Mouse (Mus musculus) forebrain, embryonic 12.5 days (tissue): ENCODE data around the gene Gm19345. TPM values are rescaled to one million over a fixed set of nuclear protein-coding genes. Genes with fewer than 3 reads are reported as not detected.

Experiments used
- ATAC-seq: fragments of 200-750 bp; cut with Nextera tagmentation; 2 replicates; pipeline ENCODE4 v1.8.0; 2017; ENCODE audit warnings: moderate TSS enrichment; ENCODE audit not compliant: low FRiP score
- H3K27ac ChIP-seq: fragments of 300-500 bp; sonication (generic); 2 replicates; pipeline ENCODE4 v1.5.1; 2016; ENCODE audit warnings: mild to moderate bottlenecking
- H3K27me3 ChIP-seq: fragments of 300-500 bp; sonication (generic); 2 replicates; pipeline ENCODE4 v1.6.1; 2016; ENCODE audit warnings: mild to moderate bottlenecking
- H3K36me3 ChIP-seq: fragments of 300-500 bp; sonication (generic); replicated peaks from 2 replicates; pipeline ENCODE4 v1.6.1; 2016; ENCODE audit warnings: mild to moderate bottlenecking
- H3K4me1 ChIP-seq: fragments of 300-500 bp; sonication (generic); 2 replicates; pipeline ENCODE4 v1.6.1; 2016
- H3K4me2 ChIP-seq: fragments of 300-500 bp; sonication (generic); 2 replicates; pipeline ENCODE4 v1.6.1; 2016; ENCODE audit warnings: mild to moderate bottlenecking, moderate library complexity
- H3K4me3 ChIP-seq: fragments of 300-500 bp; sonication (generic); replicated peaks from 2 replicates; pipeline ENCODE4 v1.5.1; 2016; ENCODE audit warnings: mild to moderate bottlenecking
- H3K9ac ChIP-seq: fragments of 300-500 bp; sonication (generic); 2 replicates; pipeline ENCODE4 v1.6.1; 2016; ENCODE audit warnings: mild to moderate bottlenecking
- H3K9me3 ChIP-seq: fragments of 300-500 bp; sonication (generic); 2 replicates; pipeline ENCODE4 v1.6.1; 2016
- WGBS: fragments of 180-500 bp; shearing (Covaris S2); methylation state at CpG from one replicate; pipeline ENCODE4 v1.1.7; 2016; 5-methylcytosine and 5-hydroxymethylcytosine counted together
- polyA plus RNA-seq: library from polyadenylated mRNA; unstranded; fragments of >200 nt; fragmentation: Nextera tagmentation; extraction: Ambion mirVana; gene quantifications from 2 replicates; pipeline ENCODE4 v1.2.1, GENCODE M21; 2016

Gene Gm19345
- polyA plus RNA-seq, 1 experiment from 2014 or later, result 0.65 TPM

DNA sequence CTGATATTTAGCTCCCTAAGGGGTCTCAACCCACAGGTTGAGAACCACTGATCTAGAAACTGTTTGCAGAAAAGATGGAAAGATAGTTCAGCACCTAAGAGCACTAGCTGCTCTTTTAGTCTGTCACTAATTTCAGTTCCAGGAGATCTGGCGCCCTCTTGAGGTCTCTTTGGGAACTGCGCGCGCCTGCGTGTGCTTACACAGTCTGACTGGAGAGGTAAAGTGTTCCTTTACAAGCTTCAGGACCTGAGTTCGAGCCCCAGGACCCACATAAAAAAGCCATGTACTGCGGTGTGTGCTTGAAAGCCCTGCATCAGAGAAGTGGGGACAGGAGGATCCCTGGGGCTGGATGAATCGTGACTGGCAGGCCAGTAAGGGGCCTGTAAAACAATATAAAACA lies 38.1 kb downstream of the Gm19345 start:
- 52% methylated on average over 8 of the region's 8 CpGs for WGBS
- Histone ChIP-seq H3K9me3 (0 out of 2 replicates have a peak, but pooled peaks cover 4% of the 10 kb centered on the region), H3K4me2 (no peak overlapping the region), H3K36me3 (no peaks in the 10 kb centered on the region), H3K4me1 (no peaks in the 10 kb centered on the region), H3K27ac (no peak overlapping the region), H3K4me3 (no peak overlapping the region), H3K9ac (no peak overlapping the region), H3K27me3 (no peaks in the 10 kb centered on the region)
- no peak for ATAC-seq

Other genes starting within 250 kb of the Gm19345 start
- 66.3 and 67.6 TPM in 2 replicates for gene Clasrp, start 247.5 kb upstream of the Gm19345 start, polyA plus RNA-seq
- 3.3 and 3.6 TPM in 2 replicates for gene Relb, start 222.6 kb upstream of the Gm19345 start, polyA plus RNA-seq
- 85.6 and 87.6 TPM in 2 replicates for gene Clptm1, start 187.0 kb upstream of the Gm19345 start, polyA plus RNA-seq
- gene Apoc2, start 174.1 kb upstream of the Gm19345 start, polyA plus RNA-seq, result not detected in 2 replicates
- not detected in 2 replicates for gene Gm44805, start 170.6 kb upstream of the Gm19345 start, polyA plus RNA-seq
- not detected in 2 replicates for gene Apoc4, start 170.5 kb upstream of the Gm19345 start, polyA plus RNA-seq
- 0.73 and 1.2 TPM in 2 replicates for gene Apoc1, start 159.3 kb upstream of the Gm19345 start, polyA plus RNA-seq
- 115 and 128 TPM in 2 replicates for gene Apoe, start 152.8 kb upstream of the Gm19345 start, polyA plus RNA-seq
- 136 and 149 TPM in 2 replicates for gene Tomm40, start 136.6 kb upstream of the Gm19345 start, polyA plus RNA-seq
- 45.9 and 47.3 TPM in 2 replicates for gene Nectin2, start 101.5 kb upstream of the Gm19345 start, polyA plus RNA-seq
- 8.9 and 10.9 TPM in 2 replicates for gene Bcam, start 81.0 kb upstream of the Gm19345 start, polyA plus RNA-seq
- gene Cblc, start 55.2 kb upstream of the Gm19345 start, polyA plus RNA-seq, result 0.47 and 0.56 TPM in 2 replicates
- 0.62 and 0.96 TPM in 2 replicates for gene Bcl3, start 29.2 kb upstream of the Gm19345 start, polyA plus RNA-seq
- gene Ceacam16, start 9.3 kb downstream of the Gm19345 start, polyA plus RNA-seq, result not detected in 2 replicates
- not detected in 2 replicates for gene Ceacam19, start 36.0 kb downstream of the Gm19345 start, polyA plus RNA-seq
- gene Pvr, start 69.2 kb downstream of the Gm19345 start, polyA plus RNA-seq, result 3.2 and 4.3 TPM in 2 replicates
- gene Igsf23, start 98.8 kb downstream of the Gm19345 start, polyA plus RNA-seq, result not detected in 2 replicates
- gene Ceacam20, start 113.4 kb downstream of the Gm19345 start, polyA plus RNA-seq, result not detected in 2 replicates
- not detected in 2 replicates for gene Nlrp9b, start 139.5 kb downstream of the Gm19345 start, polyA plus RNA-seq
- not detected in 2 replicates for gene Vmn1r91, start 247.7 kb downstream of the Gm19345 start, polyA plus RNA-seq